Comparison of ENCODE assay signal across 26 mouse cellular contexts in genomic region chr6:50782221-50782620, GRCm38 (mm10).
A peak's percentile ranks its signal among the peaks of the same experiment; 100 is the strongest.
DNase-seq lines count a peak whose midpoint lies in the region; ATAC-seq and TF ChIP-seq lines count a peak whose summit lies in the region.
"Had no signal": no experiment of that assay in that cellular context is flagged by ENCODE, and none has a peak within 500 bp of the region (broad histone marks: within the 10 kb centered on the region; RNA-seq: fewer than 3 reads in every experiment).

No protein-coding gene starts in this region.

- no peak for TF ChIP-seq CTCF in hindbrain, postnatal 0 days (IDR thresholded peaks at IDR 0.05; ENCODE audit: low read depth)

- no peaks in the 10 kb centered on the region for H3K36me3 ChIP-seq in hindbrain, postnatal 0 days (ENCODE audit: insufficient read depth, low read length)
- H3K36me3 ChIP-seq in hindbrain, embryonic 12.5 days: no peaks in the 10 kb centered on the region
- no peaks in the 10 kb centered on the region for H3K36me3 ChIP-seq in neural tube, embryonic 13.5 days
- H3K36me3 ChIP-seq: embryonic facial prominence, embryonic 10.5 days; embryonic facial prominence, embryonic 13.5 days; forebrain, embryonic 12.5 days; forebrain, embryonic 15.5 days; intestine, embryonic 15.5 days had no signal

- no peak overlapping the region for H3K4me3 ChIP-seq in hindbrain, postnatal 0 days (ENCODE audit: low read length)
- H3K4me3 ChIP-seq in hindbrain, embryonic 12.5 days: no peak overlapping the region
- no peak overlapping the region for H3K4me3 ChIP-seq in neural tube, embryonic 13.5 days
- H3K4me3 ChIP-seq: embryonic facial prominence, embryonic 10.5 days; embryonic facial prominence, embryonic 13.5 days; erythroblast, embryonic 14.5 days; forebrain, embryonic 12.5 days; forebrain, embryonic 15.5 days; intestine, embryonic 15.5 days had no signal

- no peak overlapping the region for H3K4me2 ChIP-seq in hindbrain, postnatal 0 days (ENCODE audit: low read depth, low read length)
- H3K4me2 ChIP-seq in hindbrain, embryonic 12.5 days (replicated peaks): no peak overlapping the region
- no peak overlapping the region for H3K4me2 ChIP-seq in neural tube, embryonic 13.5 days
- H3K4me2 ChIP-seq: embryonic facial prominence, embryonic 13.5 days; forebrain, embryonic 12.5 days; forebrain, embryonic 15.5 days; heart, embryonic 11.5 days; hindbrain, embryonic 14.5 days; intestine, embryonic 15.5 days had no signal

- no peaks in the 10 kb centered on the region for H3K27me3 ChIP-seq in hindbrain, postnatal 0 days (ENCODE audit: insufficient read depth, low read length)
- H3K27me3 ChIP-seq in hindbrain, embryonic 12.5 days: no peaks in the 10 kb centered on the region
- H3K27me3 ChIP-seq in neural tube, embryonic 13.5 days: no peaks in the 10 kb centered on the region
- H3K27me3 ChIP-seq: embryonic facial prominence, embryonic 13.5 days; forebrain, embryonic 15.5 days; intestine, embryonic 15.5 days had no signal

- no peak for ATAC-seq in hindbrain, postnatal 0 days
- no peak for ATAC-seq in hindbrain, embryonic 12.5 days (ENCODE audit: low FRiP score)
- no peak for ATAC-seq in neural tube, embryonic 13.5 days (ENCODE audit: low read depth)
- no peak for ATAC-seq in activated CD4-positive, CD25-positive, alpha-beta regulatory T cell, adult 4 months
- ATAC-seq: CD4-positive, CD25-positive, alpha-beta regulatory T cell, adult 4 months; forebrain, embryonic 15.5 days; intestine, embryonic 15.5 days had no signal

- DNase-seq in heart, adult 11 months: peak; percentile 72
- no peak for DNase-seq in heart, postnatal 25 days (ENCODE audit: low spot score)
- no peak for DNase-seq in hindbrain, postnatal 0 days (ENCODE audit: low spot score)
- no peak for DNase-seq in neural tube, embryonic 10.5 days (ENCODE audit: extremely low spot score, low spot score)
- DNase-seq: adrenal gland, adult 8-10 months; adrenal gland, postnatal 25 days; cerebellum, adult 11-12 months; cerebellum, adult 8-10 months; cerebellum, postnatal 10 days; cerebellum, postnatal 36 days; embryo, embryonic 11 days; gastrocnemius, postnatal 36 days; heart, postnatal 36 days; kidney, adult 11 months had no signal

- H3K4me1 ChIP-seq in hindbrain, postnatal 0 days (ENCODE audit: insufficient read depth, low read length): peaks cover 15% of the 10 kb centered on the region
- H3K4me1 ChIP-seq in hindbrain, embryonic 12.5 days: peaks cover 20% of the 10 kb centered on the region
- peaks cover 40% of the 10 kb centered on the region for H3K4me1 ChIP-seq in neural tube, embryonic 13.5 days (replicated peaks)
- H3K4me1 ChIP-seq: intestine, embryonic 15.5 days had no signal

- H3K9me3 ChIP-seq in hindbrain, postnatal 0 days (ENCODE audit: low read length): no peaks in the 10 kb centered on the region
- H3K9me3 ChIP-seq in hindbrain, embryonic 12.5 days (replicated peaks): no peaks in the 10 kb centered on the region
- no peaks in the 10 kb centered on the region for H3K9me3 ChIP-seq in neural tube, embryonic 13.5 days
- H3K9me3 ChIP-seq: embryonic facial prominence, embryonic 10.5 days; embryonic facial prominence, embryonic 13.5 days; forebrain, embryonic 12.5 days; forebrain, embryonic 15.5 days; intestine, embryonic 15.5 days had no signal

- intact Hi-C loops in heart, postnatal 25 days (cut with DNase I): no loop called here

- H3K9ac ChIP-seq in hindbrain, postnatal 0 days (replicated peaks; ENCODE audit: low read length): no peak overlapping the region
- H3K9ac ChIP-seq in hindbrain, embryonic 12.5 days: no peak overlapping the region
- H3K9ac ChIP-seq in neural tube, embryonic 13.5 days: no peak overlapping the region
- H3K9ac ChIP-seq: embryonic facial prominence, embryonic 13.5 days; forebrain, embryonic 12.5 days; forebrain, embryonic 15.5 days; hindbrain, embryonic 14.5 days; intestine, embryonic 15.5 days had no signal

- H3K27ac ChIP-seq in hindbrain, postnatal 0 days: 0 out of 2 replicates have a peak overlapping the region, but pooled peaks have one; percentile 15
- no peak overlapping the region for H3K27ac ChIP-seq in hindbrain, embryonic 12.5 days
- H3K27ac ChIP-seq in neural tube, embryonic 13.5 days (replicated peaks): 0 out of 2 replicates have a peak overlapping the region, but pooled peaks have one; percentile 13
- H3K27ac ChIP-seq: embryonic facial prominence, embryonic 10.5 days; embryonic facial prominence, embryonic 13.5 days; forebrain, embryonic 12.5 days; intestine, embryonic 15.5 days had no signal

- WGBS in hindbrain, postnatal 0 days: 89% methylated on average over 2 of the region's 2 CpGs
- WGBS in hindbrain, embryonic 12.5 days: 77% methylated on average over 2 of the region's 2 CpGs
- WGBS in neural tube, embryonic 13.5 days: 65% methylated on average over 2 of the region's 2 CpGs
